Mouse (Mus musculus): ENCODE measurements around the gene Dctn1. TPM values are rescaled to one million over a fixed set of nuclear protein-coding genes. Genes with fewer than 3 reads are reported as not detected.

The Dctn1 gene
- polyA plus RNA-seq, 1 experiment from 2014 or later = 81.7 TPM

- DNase-seq (ENCODE audit: low spot score, missing footprints) (no peak), ATAC-seq (ENCODE audit: low FRiP score) (peak; percentile 14; the same call in 1 of the 2 replicates)
- Histone ChIP-seq H3K9ac (ENCODE audit: low read length) (no peak overlapping the region), H3K4me3 (ENCODE audit: low read depth, low read length) (no peak overlapping the region), H3K27me3 (ENCODE audit: control insufficient read depth, insufficient read depth, low read length) (no peaks in the 10 kb centered on the region), H3K36me3 (ENCODE audit: control insufficient read depth, insufficient read depth, low read length) (no peaks in the 10 kb centered on the region), H3K27ac (ENCODE audit: low read depth, low read length) (no peak overlapping the region), H3K4me2 (no peak overlapping the region), H3K9me3 (ENCODE audit: control insufficient read depth, low read length) (no peaks in the 10 kb centered on the region), H3K4me1 (ENCODE audit: control insufficient read depth, insufficient read depth, low read length) (no peaks in the 10 kb centered on the region)
- 60% methylated on average over 9 of the region's 9 CpGs for WGBS
Measured at GRCm38 (mm10) chr6:83172240-83172920, 6.7 kb downstream of the Dctn1 start.

GRCm38 (mm10) chr6:83175996-83176395 is 10.3 kb downstream of the Dctn1 start:
- ATAC-seq (ENCODE audit: low FRiP score) = no peak
- Histone ChIP-seq H3K36me3 (ENCODE audit: control insufficient read depth, insufficient read depth, low read length) (no peaks in the 10 kb centered on the region), H3K9me3 (ENCODE audit: control insufficient read depth, low read length) (no peaks in the 10 kb centered on the region), H3K4me2 (no peak overlapping the region), H3K27ac (ENCODE audit: low read depth, low read length) (no peak overlapping the region), H3K27me3 (ENCODE audit: control insufficient read depth, insufficient read depth, low read length) (no peaks in the 10 kb centered on the region), H3K9ac (ENCODE audit: low read length) (no peak overlapping the region), H3K4me3 (ENCODE audit: low read depth, low read length) (no peak overlapping the region), H3K4me1 (ENCODE audit: control insufficient read depth, insufficient read depth, low read length) (peaks cover 10% of the 10 kb centered on the region)
- 89% methylated on average over 8 of the region's 8 CpGs for WGBS
- DNase-seq (ENCODE audit: low spot score, missing footprints) = no peak

- Histone ChIP-seq H3K4me1 (ENCODE audit: control insufficient read depth, insufficient read depth, low read length) (peaks cover 10% of the 10 kb centered on the region), H3K36me3 (ENCODE audit: control insufficient read depth, insufficient read depth, low read length) (no peaks in the 10 kb centered on the region), H3K27me3 (ENCODE audit: control insufficient read depth, insufficient read depth, low read length) (no peaks in the 10 kb centered on the region), H3K4me3 (ENCODE audit: low read depth, low read length) (peak overlapping the region; percentile 27), H3K27ac (ENCODE audit: low read depth, low read length) (no peak overlapping the region), H3K9ac (ENCODE audit: low read length) (peak overlapping the region; percentile 47), H3K9me3 (ENCODE audit: control insufficient read depth, low read length) (no peaks in the 10 kb centered on the region), H3K4me2 (peak overlapping the region; percentile 42)
- DNase-seq (ENCODE audit: low spot score, missing footprints) (peak; percentile 91), ATAC-seq (ENCODE audit: low FRiP score) (peak; percentile 80)
- 8% methylated on average over 12 of the region's 12 CpGs for WGBS
Measured at GRCm38 (mm10) chr6:83179390-83180117, 13.8 kb downstream of the Dctn1 start.

- DNase-seq (ENCODE audit: low spot score, missing footprints) (no peak), ATAC-seq (ENCODE audit: low FRiP score) (no peak)
- WGBS = 86% methylated on average over 6 of the region's 6 CpGs
- Histone ChIP-seq H3K27me3 (ENCODE audit: control insufficient read depth, insufficient read depth, low read length) (no peaks in the 10 kb centered on the region), H3K9ac (ENCODE audit: low read length) (no peak overlapping the region), H3K4me1 (ENCODE audit: control insufficient read depth, insufficient read depth, low read length) (peaks cover 13% of the 10 kb centered on the region), H3K4me2 (peak overlapping the region; percentile 42; the same call in 1 of the 2 replicates), H3K9me3 (ENCODE audit: control insufficient read depth, low read length) (no peaks in the 10 kb centered on the region), H3K36me3 (ENCODE audit: control insufficient read depth, insufficient read depth, low read length) (no peaks in the 10 kb centered on the region), H3K27ac (ENCODE audit: low read depth, low read length) (no peak overlapping the region), H3K4me3 (ENCODE audit: low read depth, low read length) (no peak overlapping the region)
Measured at GRCm38 (mm10) chr6:83180605-83181004, 14.9 kb downstream of the Dctn1 start.

GRCm38 (mm10) chr6:83184858-83185435 is 19.2 kb downstream of the Dctn1 start:
- no peak overlapping the region for H3K4me2 ChIP-seq
- H3K4me1 ChIP-seq (ENCODE audit: control insufficient read depth, insufficient read depth, low read length) = peaks cover 18% of the 10 kb centered on the region
- DNase-seq (ENCODE audit: low spot score, missing footprints) (no peak), ATAC-seq (ENCODE audit: low FRiP score) (no peak)
- H3K9ac ChIP-seq (ENCODE audit: low read length) = no peak overlapping the region
- H3K4me3 ChIP-seq (ENCODE audit: low read depth, low read length) = no peak overlapping the region
- no peaks in the 10 kb centered on the region for H3K27me3 ChIP-seq (ENCODE audit: control insufficient read depth, insufficient read depth, low read length)
- no peak overlapping the region for H3K27ac ChIP-seq (ENCODE audit: low read depth, low read length)
- H3K9me3 ChIP-seq (ENCODE audit: control insufficient read depth, low read length) = no peaks in the 10 kb centered on the region
- 87% methylated on average over 3 of the region's 3 CpGs for WGBS
- peaks cover 7% of the 10 kb centered on the region for H3K36me3 ChIP-seq (ENCODE audit: control insufficient read depth, insufficient read depth, low read length)

GRCm38 (mm10) chr6:83185895-83186861 is 20.5 kb downstream of the Dctn1 start:
- peak overlapping the region; percentile 74 for H3K27ac ChIP-seq (ENCODE audit: low read depth, low read length)
- peak; percentile 97 for DNase-seq (ENCODE audit: low spot score, missing footprints)
- H3K4me3 ChIP-seq (ENCODE audit: low read depth, low read length) = peak overlapping the region; percentile 41
- H3K9me3 ChIP-seq (ENCODE audit: control insufficient read depth, low read length) = no peaks in the 10 kb centered on the region
- peak overlapping the region; percentile 53 for H3K4me2 ChIP-seq
- ATAC-seq (ENCODE audit: low FRiP score) = peak; percentile 95
- H3K4me1 ChIP-seq (ENCODE audit: control insufficient read depth, insufficient read depth, low read length) = peaks cover 18% of the 10 kb centered on the region
- no peaks in the 10 kb centered on the region for H3K27me3 ChIP-seq (ENCODE audit: control insufficient read depth, insufficient read depth, low read length)
- H3K36me3 ChIP-seq (ENCODE audit: control insufficient read depth, insufficient read depth, low read length) = peaks cover 15% of the 10 kb centered on the region
- H3K9ac ChIP-seq (ENCODE audit: low read length) = peak overlapping the region; percentile 72
- WGBS = 6% methylated on average over 25 of the region's 25 CpGs

DNA sequence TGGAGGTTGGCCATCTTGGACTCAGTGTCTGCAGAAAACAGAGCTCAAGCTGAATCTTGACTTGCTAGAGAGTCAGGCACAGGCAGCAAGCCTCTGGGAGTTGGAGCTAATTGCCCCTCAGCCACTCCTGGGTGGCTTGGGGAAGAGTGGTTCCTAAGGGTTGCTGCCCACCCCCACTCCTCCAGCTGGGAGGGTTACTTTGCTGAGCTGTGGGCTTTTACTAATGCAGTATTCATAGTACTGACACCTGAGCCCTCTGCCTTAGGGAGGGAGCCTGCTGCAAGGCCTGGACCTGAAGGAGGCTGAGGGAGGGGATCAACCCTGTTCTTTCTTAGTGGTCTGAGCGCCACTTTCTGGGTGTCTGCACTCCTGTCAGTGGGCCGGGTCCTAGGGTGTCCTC is 21.2 kb downstream of the Dctn1 start:
- ATAC-seq (ENCODE audit: low FRiP score) (0 out of 2 replicates have a peak, but pooled peaks have one; percentile 10), DNase-seq (ENCODE audit: low spot score, missing footprints) (no peak)
- peak overlapping the region; percentile 53 for H3K4me2 ChIP-seq
- peaks cover 18% of the 10 kb centered on the region for H3K4me1 ChIP-seq (ENCODE audit: control insufficient read depth, insufficient read depth, low read length)
- H3K27me3 ChIP-seq (ENCODE audit: control insufficient read depth, insufficient read depth, low read length) = no peaks in the 10 kb centered on the region
- peak overlapping the region; percentile 74 for H3K27ac ChIP-seq (ENCODE audit: low read depth, low read length)
- H3K4me3 ChIP-seq (ENCODE audit: low read depth, low read length) = peak overlapping the region; percentile 41
- peak overlapping the region; percentile 72; the same call in 1 of the 2 replicates for H3K9ac ChIP-seq (ENCODE audit: low read length)
- H3K36me3 ChIP-seq (ENCODE audit: control insufficient read depth, insufficient read depth, low read length) = peaks cover 22% of the 10 kb centered on the region
- WGBS = 66% methylated on average over 2 of the region's 2 CpGs
- H3K9me3 ChIP-seq (ENCODE audit: control insufficient read depth, low read length) = no peaks in the 10 kb centered on the region

DNA sequence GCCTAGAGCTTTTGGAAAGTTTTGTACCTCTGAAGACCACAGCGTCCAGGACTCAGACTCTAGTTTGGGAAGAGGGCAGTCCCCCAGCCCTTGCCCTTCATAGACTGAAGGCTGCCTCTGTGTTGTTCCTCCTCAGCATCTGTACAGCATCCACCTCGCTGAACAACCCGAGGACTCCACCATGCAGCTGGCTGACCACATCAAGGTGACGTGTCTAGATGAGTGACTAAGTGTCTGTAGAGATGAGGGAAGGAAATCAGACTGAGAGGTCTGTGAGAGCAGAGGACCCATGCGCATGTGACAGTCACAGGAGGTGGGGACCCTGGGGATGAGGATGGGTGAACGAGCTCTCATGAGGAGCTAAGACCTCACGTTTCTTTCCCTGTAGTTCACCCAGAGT is 27.9 kb downstream of the Dctn1 start:
- 86% methylated on average over 7 of the region's 7 CpGs for WGBS
- Histone ChIP-seq H3K9me3 (ENCODE audit: control insufficient read depth, low read length) (no peaks in the 10 kb centered on the region), H3K9ac (ENCODE audit: low read length) (no peak overlapping the region), H3K36me3 (ENCODE audit: control insufficient read depth, insufficient read depth, low read length) (peaks cover 45% of the 10 kb centered on the region), H3K4me2 (no peak overlapping the region), H3K27me3 (ENCODE audit: control insufficient read depth, insufficient read depth, low read length) (no peaks in the 10 kb centered on the region), H3K4me1 (ENCODE audit: control insufficient read depth, insufficient read depth, low read length) (no peaks in the 10 kb centered on the region), H3K4me3 (ENCODE audit: low read depth, low read length) (no peak overlapping the region), H3K27ac (ENCODE audit: low read depth, low read length) (no peak overlapping the region)
- DNase-seq (ENCODE audit: low spot score, missing footprints) = no peak
- no peak for ATAC-seq (ENCODE audit: low FRiP score)

Data from midbrain, embryonic 11.5 days (tissue).